Mouse (Mus musculus) liver, embryonic 14.5 days (tissue): ENCODE measurements at regions not wholly inside any gene's neighbourhood (a gene's known extent, or its start where the extent isn't known, plus 50 kb on each side); places are given as distances from the start of the nearest gene placed in this dataset.

ENCODE experiments used
- ATAC-seq: fragments of 200-750 bp; cut with Nextera tagmentation; 2 replicates; pipeline ENCODE4 v1.8.0; 2017; ENCODE audit warnings: moderate number of reproducible peaks, mild to moderate bottlenecking, moderate library complexity; ENCODE audit not compliant: insufficient read depth
- DNase-seq, 3 experiments: peaks; one replicate each; pipeline ENCODE4 v3.0.0-alpha.2; 2012 to 2013; ENCODE audit warnings: low read depth in 3 of 3, low spot score in 3 of 3
- H3K27ac ChIP-seq: fragments of 300-500 bp; sonication (generic); 2 replicates; pipeline ENCODE4 v1.5.1; 2014; ENCODE audit warnings: moderate library complexity, mild to moderate bottlenecking, control low read depth, inconsistent platforms
- H3K27me3 ChIP-seq: fragments of 300-500 bp; sonication (generic); 2 replicates; pipeline ENCODE4 v1.6.1; 2014; ENCODE audit warnings: mild to moderate bottlenecking, low read length, moderate library complexity; ENCODE audit not compliant: control insufficient read depth, insufficient read depth
- H3K36me3 ChIP-seq: fragments of 300-500 bp; sonication (generic); replicated peaks from 2 replicates; pipeline ENCODE4 v1.6.1; 2014; ENCODE audit warnings: low read depth; ENCODE audit not compliant: control insufficient read depth, insufficient read depth
- H3K4me1 ChIP-seq, 2 experiments: fragments of 200-500 bp in 1 of 2; fragments of 300-500 bp in 1 of 2; sonication (generic) in 1 of 2; replicated peaks; 2 replicates each; pipeline ENCODE4 v1.6.1; 2012 to 2014; ENCODE audit warnings: antibody characterized with exemption in 1 of 2, inconsistent platforms in 1 of 2, low read length in 1 of 2; ENCODE audit not compliant: control insufficient read depth in 2 of 2, insufficient read depth in 2 of 2
- H3K4me2 ChIP-seq: fragments of 300-500 bp; sonication (generic); 2 replicates; pipeline ENCODE4 v1.6.1; 2014; ENCODE audit warnings: low read depth, mild to moderate bottlenecking, control low read depth, moderate library complexity
- H3K4me3 ChIP-seq, 2 experiments: fragments of 200-500 bp in 1 of 2; fragments of 300-500 bp in 1 of 2; sonication (generic) in 1 of 2; 2 replicates each; pipeline ENCODE4 v1.5.1; 2012 to 2014; ENCODE audit warnings: low read depth in 2 of 2, low read length in 2 of 2, mild to moderate bottlenecking in 2 of 2, control low read depth in 1 of 2, inconsistent platforms in 1 of 2, moderate library complexity in 1 of 2; ENCODE audit not compliant: insufficient read depth in 1 of 2
- H3K9ac ChIP-seq: fragments of 300-500 bp; sonication (generic); replicated peaks from 2 replicates; pipeline ENCODE4 v1.6.1; 2014; ENCODE audit warnings: mild to moderate bottlenecking, control low read depth, moderate library complexity
- H3K9me3 ChIP-seq: fragments of 300-500 bp; sonication (generic); 2 replicates; pipeline ENCODE4 v1.6.1; 2016; ENCODE audit warnings: low read length, mixed read lengths; ENCODE audit not compliant: control insufficient read depth
- CTCF ChIP-seq: IDR thresholded peaks from 2 replicates; pipeline ENCODE4 v1.5.1; 2016; ENCODE audit warnings: antibody characterized with exemption, low read depth, control low read depth
- EP300 ChIP-seq: IDR thresholded peaks from 2 replicates; pipeline ENCODE4 v1.6.1; 2016; ENCODE audit warnings: antibody characterized with exemption, low read depth
- WGBS: fragments of 180-500 bp; shearing (Covaris S2); extraction: QIAGEN DNeasy Blood & Tissue Kit; methylation state at CpG from one replicate; pipeline ENCODE4 v1.1.7; 2014; ENCODE audit not compliant: insufficient replicate concordance; 5-methylcytosine and 5-hydroxymethylcytosine counted together

DNA sequence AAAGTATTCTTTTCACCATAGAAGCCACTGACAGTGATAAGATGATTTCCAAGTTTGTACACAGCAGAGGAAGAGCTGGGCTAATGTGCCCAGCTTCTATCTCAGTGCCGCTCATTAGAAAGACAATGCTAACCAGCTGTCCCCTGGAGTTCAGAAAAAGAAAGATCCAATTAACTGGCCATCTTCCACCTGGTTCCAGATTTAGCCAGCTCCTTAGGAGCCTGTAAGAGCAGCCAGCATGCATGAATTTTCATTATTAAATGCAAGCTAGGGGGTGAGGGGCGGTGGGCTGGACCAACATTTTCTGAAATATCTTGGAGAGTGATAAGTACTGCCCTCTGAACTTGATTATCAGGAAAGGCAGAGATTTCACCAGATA, 114.5 kb downstream of the Adcyap1 start:
- Histone ChIP-seq H3K9me3 (no peaks in the 10 kb centered on the region), H3K36me3 (no peaks in the 10 kb centered on the region), H3K9ac (no peak overlapping the region), H3K4me2 (no peak overlapping the region), H3K27ac (no peak overlapping the region), H3K4me1 (no peaks in the 10 kb centered on the region), H3K27me3 (no peaks in the 10 kb centered on the region), H3K4me3 (no peak overlapping the region)
- 62% methylated on average over 2 of the region's 2 CpGs for WGBS
- TF ChIP-seq CTCF (no peak), EP300 (no peak)
- DNase-seq (no peak), ATAC-seq (no peak)

DNA sequence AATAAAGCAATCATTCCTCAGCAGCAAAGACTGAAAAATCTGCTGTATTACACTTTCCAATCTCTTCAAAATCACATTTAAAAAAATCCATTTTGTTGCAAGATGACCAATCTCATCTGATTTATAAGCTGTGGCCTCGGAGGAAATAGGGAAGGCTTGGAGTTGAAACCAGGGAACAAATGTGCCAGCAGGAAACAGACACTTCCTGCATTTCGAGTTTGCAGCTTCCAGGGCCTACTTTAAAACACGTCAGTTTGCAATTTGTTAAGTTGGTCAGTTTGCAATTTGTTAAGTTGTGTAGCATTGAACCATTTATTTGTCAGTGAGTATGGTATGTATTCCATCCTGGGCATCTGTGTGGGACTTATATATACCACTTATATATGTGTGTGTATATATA, 115.3 kb downstream of the Adcyap1 start:
- no peak overlapping the region for H3K4me3 ChIP-seq
- H3K4me1 ChIP-seq: no peaks in the 10 kb centered on the region
- H3K4me2 ChIP-seq: no peak overlapping the region
- no peak for TF ChIP-seq CTCF
- TF ChIP-seq EP300: no peak
- no peak for ATAC-seq
- DNase-seq: no peak
- H3K9me3 ChIP-seq: no peaks in the 10 kb centered on the region
- no peaks in the 10 kb centered on the region for H3K36me3 ChIP-seq
- no peak overlapping the region for H3K27ac ChIP-seq
- WGBS: 12% methylated on average over 3 of the region's 3 CpGs
- H3K27me3 ChIP-seq: no peaks in the 10 kb centered on the region
- H3K9ac ChIP-seq: no peak overlapping the region

GRCm38 (mm10) chr17:93321482-93321881, 122.7 kb downstream of the Adcyap1 start:
- TF ChIP-seq CTCF: no peak
- no peak for TF ChIP-seq EP300
- Histone ChIP-seq H3K27me3 (no peaks in the 10 kb centered on the region), H3K4me3 (no peak overlapping the region), H3K9me3 (no peaks in the 10 kb centered on the region), H3K9ac (no peak overlapping the region), H3K36me3 (no peaks in the 10 kb centered on the region), H3K27ac (no peak overlapping the region), H3K4me1 (no peaks in the 10 kb centered on the region), H3K4me2 (no peak overlapping the region)
- ATAC-seq: no peak
- DNase-seq: no peak
- WGBS: 44% methylated on average over 4 of the region's 4 CpGs

GRCm38 (mm10) chr17:93337576-93337975, 138.8 kb downstream of the Adcyap1 start:
- no peaks in the 10 kb centered on the region for H3K9me3 ChIP-seq
- H3K9ac ChIP-seq: no peak overlapping the region
- no peaks in the 10 kb centered on the region for H3K4me1 ChIP-seq
- ATAC-seq (no peak), DNase-seq (no peak)
- H3K36me3 ChIP-seq: no peaks in the 10 kb centered on the region
- no peak overlapping the region for H3K4me2 ChIP-seq
- no peak overlapping the region for H3K4me3 ChIP-seq
- H3K27ac ChIP-seq: no peak overlapping the region
- 79% methylated on average over 1 of the region's 1 CpGs for WGBS
- no peaks in the 10 kb centered on the region for H3K27me3 ChIP-seq
- TF ChIP-seq EP300 (no peak), CTCF (no peak)

GRCm38 (mm10) chr17:93355238-93355637, 156.4 kb downstream of the Adcyap1 start:
- ATAC-seq (no peak), DNase-seq (no peak)
- Histone ChIP-seq H3K4me2 (no peak overlapping the region), H3K27ac (no peak overlapping the region), H3K4me1 (no peaks in the 10 kb centered on the region), H3K9me3 (no peaks in the 10 kb centered on the region), H3K9ac (no peak overlapping the region), H3K27me3 (no peaks in the 10 kb centered on the region), H3K36me3 (no peaks in the 10 kb centered on the region), H3K4me3 (no peak overlapping the region)
- TF ChIP-seq CTCF: no peak
- no peak for TF ChIP-seq EP300

DNA sequence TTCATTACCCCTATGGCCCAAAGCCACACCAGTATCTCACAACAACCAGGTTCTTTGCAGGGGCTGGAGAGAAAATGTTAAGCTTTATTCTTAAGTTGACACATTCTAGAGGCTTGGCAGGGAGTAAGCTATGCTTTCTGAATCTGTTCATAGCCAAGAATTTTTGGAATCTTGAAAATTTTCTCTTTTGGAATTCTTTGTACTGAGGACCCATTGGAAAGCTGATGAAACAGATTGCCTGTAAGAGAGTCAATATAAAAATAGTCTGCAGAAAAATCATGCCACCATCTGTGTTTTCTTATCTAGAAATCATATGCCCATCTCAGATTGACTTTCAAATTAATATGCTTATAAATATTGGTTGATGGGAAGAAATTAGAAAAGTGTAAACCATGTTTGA, 164.1 kb downstream of the Adcyap1 start:
- ATAC-seq: no peak
- DNase-seq: no peak
- Histone ChIP-seq H3K4me2 (no peak overlapping the region), H3K27me3 (no peaks in the 10 kb centered on the region), H3K9me3 (no peaks in the 10 kb centered on the region), H3K27ac (no peak overlapping the region), H3K9ac (no peak overlapping the region), H3K4me1 (no peaks in the 10 kb centered on the region), H3K36me3 (no peaks in the 10 kb centered on the region), H3K4me3 (no peak overlapping the region)
- TF ChIP-seq EP300: no peak
- no peak for TF ChIP-seq CTCF
